Mouse (Mus musculus): ENCODE measurements around the gene Mettl7b. TPM values are rescaled to one million over a fixed set of nuclear protein-coding genes. Genes with fewer than 3 reads are reported as not detected.

Gene Mettl7b
- total RNA-seq, 4 experiments from 2014 or later, result 0.32 TPM; not detected in 3

DNA sequence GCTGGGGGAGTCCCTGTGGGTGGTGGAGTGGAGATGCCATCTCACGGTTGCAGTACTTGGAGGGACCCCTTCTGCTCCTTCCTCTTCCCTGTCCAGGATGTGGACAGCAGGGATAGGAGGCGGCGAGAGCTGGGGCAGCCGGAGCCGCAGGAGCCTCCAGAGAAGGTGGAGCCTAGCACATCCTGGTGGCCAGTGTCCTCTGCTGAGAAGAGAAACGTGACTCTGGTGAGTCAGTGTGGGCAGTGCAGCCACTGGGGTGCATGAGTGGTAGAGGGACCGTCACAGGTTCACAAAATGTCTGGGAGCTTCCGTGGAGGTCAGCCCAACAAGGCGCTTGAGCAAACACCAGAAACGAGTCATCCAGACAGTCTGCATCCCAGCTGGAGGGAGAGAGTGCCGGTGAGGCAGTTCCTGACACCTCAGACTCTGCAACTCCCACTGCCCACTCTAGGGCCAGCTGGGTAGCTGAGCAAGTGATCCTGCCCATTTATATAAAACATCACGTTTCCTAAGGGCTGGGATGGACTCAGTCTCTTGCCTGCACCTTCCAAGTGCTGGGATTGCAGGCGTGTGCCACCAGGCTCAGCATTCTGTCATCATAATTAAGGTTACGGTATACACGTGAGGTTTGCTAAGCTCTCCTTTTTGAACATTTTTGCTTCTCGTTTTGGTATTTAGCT, 10.4 kb downstream of the Mettl7b start:
- DNase-seq (ENCODE audit: low spot score in 2 of 2), result no peak

DNA sequence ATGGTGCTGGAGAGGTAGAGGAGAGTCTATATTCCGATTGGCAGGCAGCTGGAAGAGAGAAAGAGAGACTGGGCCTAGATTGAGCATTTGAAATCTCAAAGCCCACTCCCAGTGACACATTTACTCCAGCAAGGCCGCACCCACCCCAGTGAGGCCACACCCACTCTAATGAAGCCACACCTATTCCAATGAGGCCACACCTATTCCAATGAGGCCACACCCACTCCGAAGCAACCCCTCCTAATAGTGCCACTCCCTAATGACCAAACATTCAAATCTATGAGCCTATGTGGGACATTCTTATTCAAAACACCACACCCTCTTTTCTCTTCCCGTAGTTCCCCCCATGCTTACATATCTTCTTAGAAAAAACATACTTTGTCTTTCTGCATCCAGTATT, 13.3 kb downstream of the Mettl7b start:
- no peak for DNase-seq (ENCODE audit: low spot score in 2 of 2)

DNA sequence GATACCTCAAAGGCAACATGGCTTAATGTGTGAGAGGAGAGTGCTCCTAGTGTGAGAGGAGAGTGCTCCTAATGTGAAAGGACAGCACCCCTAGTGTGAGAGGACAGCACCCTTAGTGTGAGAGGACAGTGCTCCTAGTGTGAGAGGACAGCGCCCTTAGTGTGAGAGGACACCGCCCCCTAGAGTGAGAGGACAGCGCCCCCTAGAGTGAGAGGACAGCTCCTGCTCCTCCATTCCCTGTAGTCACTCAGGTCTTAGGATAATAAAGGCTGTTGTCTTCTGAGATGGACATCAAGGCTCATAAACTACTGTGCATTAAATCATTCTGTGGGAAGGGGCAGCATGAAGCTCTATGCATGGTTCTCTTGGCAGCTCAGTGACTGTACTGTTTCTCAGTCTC, 15.1 kb downstream of the Mettl7b start:
- DNase-seq (ENCODE audit: low spot score in 2 of 2), result peak in 1 of 2 experiments; percentile 50

DNA sequence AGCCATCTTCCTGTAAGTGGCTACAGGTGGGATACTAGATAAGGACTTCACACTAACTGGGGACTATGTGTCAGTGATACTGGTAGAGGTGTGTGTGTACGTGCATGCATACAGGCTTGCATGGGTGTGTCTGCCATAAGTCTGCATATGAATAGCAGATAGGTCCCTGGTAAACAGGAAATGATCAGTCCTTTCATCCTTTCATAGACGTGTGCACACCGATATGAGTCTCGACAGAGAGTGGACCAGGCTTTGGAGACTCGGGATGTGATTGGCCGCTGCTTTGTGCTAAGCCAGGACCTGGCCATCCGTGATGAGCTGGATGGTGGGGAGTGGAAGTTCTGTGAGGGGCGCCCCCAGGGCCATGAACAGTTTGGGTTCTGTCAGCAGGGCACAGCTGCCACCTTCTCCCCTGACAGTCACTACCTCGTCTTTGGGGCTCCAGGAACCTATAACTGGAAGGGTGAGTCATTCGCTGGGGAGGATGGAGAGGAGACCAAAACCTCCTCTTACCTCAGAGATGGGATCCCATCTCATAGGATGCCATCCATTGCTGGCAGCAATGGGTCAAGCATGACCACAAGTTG, 20.2 kb downstream of the Mettl7b start:
- DNase-seq (ENCODE audit: low spot score in 2 of 2), result no peak

DNA sequence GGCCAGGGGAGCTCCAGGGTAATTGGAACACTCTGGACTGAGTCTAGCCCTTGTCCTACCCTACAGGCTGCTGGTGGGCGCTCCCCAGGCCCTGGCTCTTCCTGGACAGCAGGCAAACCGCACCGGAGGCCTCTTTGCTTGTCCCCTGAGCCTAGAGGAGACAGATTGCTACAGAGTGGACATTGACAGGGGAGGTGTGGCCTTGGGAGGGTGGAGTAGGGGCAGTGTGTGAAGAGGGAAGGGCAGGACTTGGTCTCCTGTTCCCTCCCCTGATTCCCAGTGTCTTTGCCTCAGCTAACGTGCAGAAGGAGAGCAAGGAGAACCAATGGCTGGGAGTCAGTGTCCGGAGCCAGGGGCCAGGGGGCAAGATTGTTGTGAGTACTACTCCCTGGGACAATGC, 21.8 kb downstream of the Mettl7b start:
- no peak for DNase-seq (ENCODE audit: low spot score in 2 of 2)

DNA sequence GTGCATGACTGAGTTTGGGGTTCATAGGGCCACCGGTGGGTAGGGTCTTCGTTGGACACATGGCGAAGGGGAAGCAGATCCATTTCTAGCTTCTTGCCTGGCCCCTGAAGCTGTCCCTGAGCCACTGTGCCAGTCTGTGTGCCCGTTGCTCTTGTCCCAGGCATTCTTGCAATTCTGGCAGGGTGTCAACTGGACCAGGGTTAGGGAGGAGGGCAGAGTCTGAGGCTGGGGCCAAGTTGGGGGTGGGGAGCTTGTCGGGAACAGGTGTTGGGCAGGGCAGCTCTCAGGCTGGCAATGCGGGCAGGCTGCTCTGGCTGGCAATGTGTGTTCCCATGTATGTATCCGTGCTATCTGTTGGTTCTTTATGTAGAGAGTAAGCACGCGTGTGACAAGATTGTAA, 22.3 kb downstream of the Mettl7b start:
- peak; percentile 90 to 92 for DNase-seq (ENCODE audit: low spot score in 2 of 2)

DNA sequence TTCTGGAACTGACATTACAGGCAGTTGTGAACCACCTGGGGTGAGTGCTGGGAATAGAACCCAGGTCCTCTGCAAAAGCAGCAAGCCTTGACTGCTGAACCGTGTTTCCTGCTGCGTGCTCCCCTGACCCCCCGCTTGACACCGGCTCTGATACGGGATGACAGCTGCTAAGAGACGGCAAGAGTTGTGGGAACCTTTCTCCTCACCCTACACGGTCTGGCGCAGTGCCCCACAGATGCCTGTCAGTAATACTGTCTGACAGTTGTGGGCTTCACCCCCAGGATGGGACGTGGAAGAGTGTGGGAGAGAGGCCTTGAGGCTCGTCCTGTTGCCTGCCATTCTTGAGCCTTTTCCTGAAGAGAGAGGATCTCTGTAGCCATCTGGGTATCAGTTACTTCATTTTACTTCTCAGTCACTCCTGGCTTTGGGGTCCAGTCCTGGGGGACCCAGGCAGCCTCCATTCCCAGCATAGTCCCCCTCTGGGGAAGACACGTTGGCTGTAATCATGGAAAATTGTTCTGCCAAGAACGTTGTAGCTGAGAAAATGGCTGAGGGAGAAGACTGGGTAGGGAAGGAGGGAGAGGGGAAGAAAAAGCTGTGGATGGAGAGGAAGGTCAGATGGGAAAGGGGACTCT, 22.9 kb downstream of the Mettl7b start:
- DNase-seq (ENCODE audit: low spot score in 2 of 2), result peak in 1 of 2 experiments; percentile 66

DNA sequence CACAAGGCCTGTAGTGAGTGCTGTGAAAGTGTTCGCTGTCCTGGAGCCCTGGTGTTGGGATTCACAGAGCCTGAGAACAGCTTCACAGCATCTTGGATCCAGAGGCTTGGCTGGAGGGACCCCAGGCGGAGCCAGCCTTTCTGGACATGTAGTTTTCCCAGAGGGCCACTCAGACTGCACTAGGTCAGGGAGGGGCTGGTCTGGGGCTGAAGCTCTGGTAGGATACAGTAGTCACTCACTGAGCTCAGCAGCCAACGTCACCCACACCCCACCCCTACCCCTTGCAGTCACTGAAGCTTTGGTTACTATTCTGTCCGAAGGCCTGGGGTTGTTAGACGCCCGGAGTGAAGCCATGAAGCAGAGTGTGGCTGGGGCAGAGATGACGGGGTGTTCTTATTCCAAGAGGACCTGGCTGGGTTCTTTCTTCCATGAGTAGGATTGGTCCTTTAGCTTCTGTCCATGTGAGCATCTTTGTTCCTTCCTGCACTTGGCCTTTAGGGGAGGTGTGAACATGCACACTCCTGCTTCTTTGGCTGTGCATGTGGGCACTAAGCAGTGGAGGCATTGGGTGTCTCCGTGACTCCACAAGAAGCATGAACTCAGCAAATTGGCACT, 24.9 kb downstream of the Mettl7b start:
- peak in 1 of 2 experiments; percentile 55 for DNase-seq (ENCODE audit: low spot score in 2 of 2)

DNA sequence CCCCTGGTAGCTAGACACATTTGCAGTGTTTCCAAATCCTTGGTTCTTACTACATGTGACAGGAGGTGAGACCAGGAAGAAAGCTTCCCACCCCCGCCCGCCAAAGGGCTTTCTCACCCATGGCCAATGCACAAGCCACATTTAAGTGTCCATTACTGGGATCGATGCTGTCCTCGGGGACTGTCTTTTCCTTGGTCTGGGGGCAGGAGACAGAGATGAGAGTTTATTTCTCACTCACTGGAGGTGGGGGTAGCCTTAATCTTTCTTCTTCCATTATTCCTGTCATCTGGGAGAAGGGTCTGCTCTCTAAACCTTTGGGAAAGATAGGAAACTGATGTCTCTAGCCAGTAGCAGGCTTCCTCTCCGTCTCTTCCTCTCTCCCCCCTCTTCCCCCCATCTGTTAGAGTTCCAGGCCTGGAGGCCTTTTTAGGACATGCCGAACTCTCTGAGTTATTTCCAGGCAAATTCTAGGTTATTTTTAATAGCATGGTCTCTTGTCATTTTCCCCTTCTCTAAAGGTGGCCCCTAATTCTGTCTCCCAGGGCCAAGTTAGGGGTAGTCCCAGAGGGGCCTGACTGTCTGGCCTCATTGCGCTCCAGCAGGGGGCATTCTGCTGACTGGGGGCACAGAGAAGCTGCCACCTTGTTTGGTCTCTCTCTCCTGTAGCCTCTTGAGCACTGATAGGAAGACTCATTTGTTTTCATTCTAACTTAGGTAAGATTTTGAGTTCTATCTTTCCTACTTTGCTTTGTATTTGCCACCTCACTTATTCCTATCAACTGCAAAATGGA, 25.6 kb downstream of the Mettl7b start:
- DNase-seq (ENCODE audit: low spot score in 2 of 2), result no peak

DNA sequence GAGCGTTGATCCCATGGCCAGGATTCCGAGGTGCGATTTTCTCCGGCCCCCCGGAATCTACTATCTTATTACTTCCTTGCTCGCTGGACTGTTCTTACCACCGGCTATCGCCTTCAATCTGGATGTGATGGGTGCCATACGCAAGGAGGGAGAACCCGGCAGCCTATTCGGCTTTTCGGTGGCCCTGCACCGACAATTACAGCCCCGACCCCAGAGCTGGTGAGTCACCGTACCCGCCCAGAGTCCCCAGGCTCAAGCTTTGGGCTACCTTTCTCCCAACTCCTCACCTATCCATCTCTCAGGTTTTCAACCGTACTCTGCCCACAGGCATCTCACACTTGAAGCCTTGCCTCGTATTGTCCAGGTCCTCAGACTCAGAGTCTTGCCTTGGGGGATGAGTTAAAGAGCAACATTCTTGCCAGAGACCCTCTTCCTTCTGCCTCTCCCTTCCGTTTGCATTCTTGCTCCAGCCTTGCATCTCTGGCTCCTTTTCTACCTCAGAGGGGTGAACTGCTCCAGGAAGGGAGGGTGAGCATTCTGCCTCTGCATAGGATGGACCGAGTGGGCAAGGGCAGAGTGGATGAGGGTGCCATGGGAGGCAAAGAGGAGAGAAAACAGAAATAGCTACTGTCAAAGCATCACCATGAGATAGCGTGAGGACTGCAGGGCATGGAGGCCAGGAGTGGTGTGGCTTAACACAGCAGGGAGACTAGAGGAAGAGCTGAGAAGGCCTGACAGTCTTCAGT, 26.6 kb downstream of the Mettl7b start:
- no peak for DNase-seq (ENCODE audit: low spot score in 2 of 2)

DNA sequence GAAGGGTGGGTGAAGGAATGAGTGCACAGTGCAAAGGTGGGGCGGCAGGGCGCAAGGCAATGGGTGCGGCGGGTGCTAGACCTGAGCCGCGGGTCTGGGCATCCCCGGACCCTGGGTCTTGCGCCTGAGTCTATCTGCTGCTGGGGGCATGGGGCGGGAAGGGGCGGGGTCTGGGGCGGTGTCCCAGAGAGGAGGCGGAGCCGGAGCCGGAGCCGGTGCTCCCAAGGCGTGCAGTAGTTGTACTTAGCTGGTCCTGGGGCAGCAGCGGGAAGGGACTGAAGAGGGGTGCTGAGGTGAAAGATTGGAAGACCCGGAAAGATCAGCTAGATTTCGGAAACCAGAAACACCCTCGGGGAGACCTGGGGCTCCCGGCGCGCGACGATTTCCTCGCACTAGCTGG, 27.2 kb downstream of the Mettl7b start, which contains the start of gene Itga7:
Gene Itga7 (plus strand): TSS at position 245 of the 400 bp plus-strand sequence.
- no peak for DNase-seq (ENCODE audit: low spot score in 2 of 2)

DNA sequence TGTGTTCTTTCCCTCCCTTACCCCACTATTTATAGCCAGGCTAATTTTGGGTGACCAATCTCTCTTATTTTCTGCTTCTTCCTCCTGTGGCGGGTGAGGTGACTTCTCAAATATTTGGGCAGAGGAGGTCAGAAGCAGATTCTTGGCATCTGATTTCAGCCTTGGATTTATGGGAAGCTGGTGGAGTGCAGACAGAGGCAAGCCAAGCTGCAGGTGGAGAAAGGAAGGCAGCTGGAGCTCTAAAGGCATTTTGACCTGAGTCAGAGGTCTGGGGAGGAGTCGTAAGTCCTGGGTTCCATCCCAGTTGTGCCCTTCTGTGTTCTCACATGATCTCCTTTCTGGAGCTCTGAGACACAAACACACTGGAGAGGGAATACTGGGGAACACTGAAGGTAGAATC, 29.3 kb downstream of the Mettl7b start:
- DNase-seq (ENCODE audit: low spot score in 2 of 2), result peak in 1 of 2 experiments; percentile 66

DNA sequence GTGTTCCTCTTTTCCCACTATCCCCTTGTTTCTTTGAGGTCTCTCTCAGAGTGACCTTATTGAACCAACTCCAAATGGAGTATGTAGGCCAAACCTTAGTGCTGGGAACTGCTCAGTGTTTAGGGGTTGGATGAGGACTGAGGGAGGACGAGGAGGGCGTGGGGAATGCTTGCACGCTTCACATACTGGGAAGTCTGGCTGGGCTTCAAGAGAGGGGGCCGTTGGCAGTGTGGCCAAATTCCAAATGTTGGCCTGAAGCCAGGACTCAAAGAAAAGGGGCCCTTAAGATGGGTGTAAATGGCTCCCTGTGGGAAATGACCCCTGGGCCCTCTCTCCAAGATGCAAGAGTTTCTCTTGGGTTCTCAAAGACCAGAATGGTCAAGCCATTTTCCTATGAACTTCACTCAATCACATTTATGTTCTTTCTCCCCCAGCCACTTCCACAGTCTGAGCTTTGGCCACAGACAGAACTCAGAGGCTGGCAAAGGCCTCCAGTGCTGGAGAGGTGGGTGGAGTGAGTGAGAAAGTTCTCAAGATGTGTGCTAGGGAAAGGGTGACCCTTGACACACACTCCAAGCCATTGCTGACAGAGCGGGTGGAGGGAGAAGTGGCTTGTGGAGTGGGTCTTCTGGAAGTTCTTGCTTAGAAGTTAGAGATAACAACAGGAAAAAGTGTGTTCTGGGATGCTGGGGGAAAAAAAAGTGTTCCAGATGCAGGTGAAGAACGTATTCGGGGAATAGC, 31.0 kb downstream of the Mettl7b start:
- no peak for DNase-seq (ENCODE audit: low spot score in 2 of 2)

DNA sequence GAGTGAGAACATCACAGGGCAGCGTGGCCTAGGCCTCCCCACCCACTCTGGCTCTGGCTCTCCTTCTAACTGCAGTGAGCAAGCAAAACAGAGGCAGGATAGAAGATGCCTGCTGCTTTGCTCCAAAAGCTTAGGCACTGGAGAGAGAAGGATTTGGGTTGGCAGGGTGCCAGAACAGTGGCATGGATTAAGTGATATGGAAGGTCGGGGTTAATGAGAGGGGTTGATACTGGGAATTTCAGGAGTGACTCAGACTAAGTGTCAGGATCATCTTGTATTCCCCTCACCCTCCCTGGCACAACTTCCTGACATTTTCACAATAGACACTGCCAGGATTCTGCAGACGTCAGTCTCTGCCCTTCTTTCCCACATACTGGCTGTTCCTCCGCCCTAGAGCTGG, 32.4 kb downstream of the Mettl7b start:
- no peak for DNase-seq (ENCODE audit: low spot score in 2 of 2)

DNA sequence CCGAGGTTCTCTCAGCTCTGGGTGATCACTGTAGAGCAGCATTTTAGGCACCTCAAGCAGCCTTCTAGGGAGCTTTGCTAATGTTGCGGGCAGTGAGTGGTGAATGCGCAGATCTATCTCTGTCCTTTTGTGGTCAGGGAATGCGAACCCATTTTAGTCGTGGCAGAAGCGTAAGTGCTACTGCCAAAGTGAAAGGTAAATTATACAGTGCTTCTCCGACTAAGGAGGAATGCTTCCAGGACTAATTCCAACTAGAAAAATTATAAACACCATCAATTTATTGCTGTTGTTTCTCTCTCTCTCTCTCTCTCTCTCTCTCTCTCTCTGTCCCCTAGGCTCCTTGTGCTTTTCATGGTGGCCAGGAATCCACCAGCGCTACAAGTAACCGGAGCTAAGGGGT, 36.9 kb downstream of the Mettl7b start, which contains the start of gene Bloc1s1:
Gene Bloc1s1 (minus strand): TSS at position 101 of the 400 bp plus-strand sequence.
- DNase-seq (ENCODE audit: low spot score in 2 of 2), result no peak

DNA sequence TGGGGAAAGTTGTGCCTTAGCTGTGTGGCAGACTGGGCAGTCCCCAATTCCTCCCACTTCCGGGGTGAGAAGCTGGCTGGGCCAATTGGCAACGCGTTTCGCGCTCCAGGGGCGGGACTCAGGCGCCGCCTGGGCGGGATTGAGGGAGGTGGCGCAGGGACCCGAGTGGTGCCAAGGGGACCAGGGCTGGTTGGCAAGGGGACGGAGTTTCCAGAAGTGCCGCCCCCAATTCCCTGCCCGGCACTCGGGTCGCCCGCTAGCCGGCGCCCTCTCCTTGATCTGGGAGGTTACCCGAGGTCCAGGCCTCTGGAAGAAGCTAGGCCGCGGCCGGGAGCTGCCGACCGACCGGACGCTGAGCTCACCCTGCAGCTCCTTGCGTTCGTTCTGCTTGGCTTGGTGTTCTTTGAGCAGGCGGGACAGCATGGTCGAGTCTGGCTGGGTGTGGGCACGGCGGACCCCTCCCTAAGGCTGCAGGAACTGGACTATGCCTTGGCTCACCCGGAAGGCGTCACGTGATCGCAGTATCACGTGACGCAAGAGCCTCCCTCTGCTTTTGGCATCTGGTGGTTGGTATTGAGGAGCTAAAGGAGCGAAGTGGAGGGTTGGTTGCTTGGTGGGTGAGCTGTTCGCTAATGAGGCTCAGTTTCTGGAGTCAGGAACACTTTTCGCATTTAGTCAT, 37.6 kb downstream of the Mettl7b start:
- peak; percentile 88 to 94 for DNase-seq (ENCODE audit: low spot score in 2 of 2)

DNA sequence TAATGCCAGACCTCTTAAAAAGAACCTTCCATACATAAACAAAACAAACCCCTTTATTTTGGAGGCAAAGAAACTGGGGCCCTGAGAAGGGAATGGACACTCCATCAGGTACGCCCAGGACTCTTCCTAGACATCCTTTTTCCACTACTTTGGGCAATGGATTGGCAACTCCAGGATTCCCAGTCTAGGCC, 38.1 kb downstream of the Mettl7b start, which contains the start of gene Rdh5:
Gene Rdh5 (minus strand): TSS at position 67 of the 191 bp plus-strand sequence.
- no peak for DNase-seq (ENCODE audit: low spot score in 2 of 2)

DNA sequence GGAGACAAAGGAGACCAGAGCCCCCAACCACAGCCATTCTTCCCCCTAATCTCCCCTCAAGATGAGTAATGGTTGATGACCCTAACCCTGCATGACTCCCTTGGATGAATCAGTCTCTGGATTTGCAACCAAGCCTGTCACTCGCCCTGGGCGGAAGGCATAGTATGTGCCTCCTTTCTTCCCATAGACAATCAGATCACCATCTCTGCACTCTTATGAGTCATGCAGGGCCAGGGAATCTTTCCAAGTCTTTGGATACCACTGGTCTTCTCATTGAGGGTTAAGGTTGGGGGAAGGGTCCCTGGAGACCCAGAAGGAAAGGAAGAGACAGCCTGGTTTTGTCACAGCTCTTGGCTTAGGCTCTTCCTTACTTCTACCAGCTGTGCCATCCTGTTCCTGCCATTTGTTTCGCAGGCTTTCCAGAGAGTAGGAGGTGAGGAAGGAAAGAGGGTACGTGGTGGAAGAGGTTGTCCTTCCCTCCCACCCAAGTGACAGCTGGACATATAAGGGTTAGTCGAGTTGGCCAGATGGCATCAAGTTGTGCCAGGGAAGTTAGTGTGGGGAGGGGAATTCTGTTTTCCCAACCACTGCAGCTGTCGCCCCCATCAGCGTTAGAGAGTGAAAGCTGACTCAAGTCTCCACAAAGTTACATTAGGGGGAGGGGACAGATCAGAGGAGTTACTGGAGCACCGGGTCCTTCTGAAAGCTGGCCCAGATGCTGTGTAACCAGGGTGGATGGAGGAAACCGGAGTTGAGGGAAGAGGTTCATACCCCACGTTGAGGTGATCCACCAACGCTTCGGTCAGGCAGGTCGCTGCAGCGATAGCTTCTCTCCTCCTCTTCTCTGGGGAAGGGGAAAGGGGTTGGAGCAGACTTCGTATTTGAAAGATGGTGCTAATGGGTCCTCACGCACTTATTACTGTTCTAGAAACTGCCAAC, 38.6 kb downstream of the Mettl7b start:
- no peak for DNase-seq (ENCODE audit: low spot score in 2 of 2)

DNA sequence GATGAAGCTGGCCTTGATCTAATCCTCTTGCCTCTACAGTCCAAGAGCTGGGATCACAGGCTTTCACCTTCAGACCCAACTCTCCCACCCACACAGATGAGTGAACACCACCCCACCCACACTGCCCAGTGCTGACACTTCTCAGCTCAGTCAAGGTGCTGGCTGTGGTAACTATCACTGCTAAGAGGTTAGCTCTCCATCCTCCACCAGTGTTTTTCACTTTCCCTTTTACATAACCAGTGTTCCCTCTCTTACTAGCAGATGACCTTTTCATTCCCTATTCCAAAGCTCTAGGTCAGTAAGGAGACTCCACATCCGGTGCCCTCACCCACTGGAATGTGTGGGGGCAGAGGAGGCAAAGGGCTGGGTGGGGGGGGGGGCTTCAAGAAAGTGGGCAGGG, 39.5 kb downstream of the Mettl7b start:
- no peak for DNase-seq (ENCODE audit: low spot score in 2 of 2)
